Mouse (Mus musculus) testis, adult 2 months (tissue): Measurements from ENCODE around the gene Ntng2.

Experiments used
- CTCF ChIP-seq: fragments of 200-500 bp; IDR thresholded peaks from 2 replicates; pipeline ENCODE4 v1.5.1; 2012; ENCODE audit warnings: low read depth, mild to moderate bottlenecking, inconsistent platforms, low read length, moderate library complexity; ENCODE audit not compliant: control insufficient read depth, insufficient read depth, insufficient replicate concordance
- POLR2A ChIP-seq: fragments of 200-500 bp; IDR thresholded peaks from 2 replicates; pipeline ENCODE4 v1.6.1; 2012; ENCODE audit warnings: low read depth, mild to moderate bottlenecking, inconsistent platforms, low read length, moderate library complexity; ENCODE audit not compliant: control insufficient read depth

GRCm38 (mm10) chr2:29252059-29252598 lies 676 bp downstream of the Ntng2 start:
- no peak for TF ChIP-seq CTCF
- no peak for TF ChIP-seq POLR2A
